Mouse (Mus musculus) liver, embryonic 15.5 days (tissue): ENCODE data around the gene Arl15. TPM values are rescaled to one million over a fixed set of nuclear protein-coding genes. Genes with fewer than 3 reads are reported as not detected.
A peak's percentile ranks its signal among the peaks of the same experiment; 100 is the strongest.

Experiments
- ATAC-seq: fragments of 200-750 bp; cut with Nextera tagmentation; 2 replicates; pipeline ENCODE4 v1.8.0; 2017; ENCODE audit warnings: moderate number of reproducible peaks, mild to moderate bottlenecking, moderate library complexity; ENCODE audit not compliant: insufficient read depth
- H3K27ac ChIP-seq: fragments of 300-500 bp; sonication (generic); replicated peaks from 2 replicates; pipeline ENCODE4 v1.5.1; 2015; ENCODE audit warnings: mild to moderate bottlenecking, inconsistent platforms
- H3K27me3 ChIP-seq: fragments of 300-500 bp; sonication (generic); 2 replicates; pipeline ENCODE4 v1.6.1; 2015; ENCODE audit warnings: mild to moderate bottlenecking, inconsistent platforms
- H3K36me3 ChIP-seq: fragments of 300-500 bp; sonication (generic); replicated peaks from 2 replicates; pipeline ENCODE4 v1.6.1; 2015; ENCODE audit warnings: moderate library complexity, mild to moderate bottlenecking, inconsistent platforms
- H3K4me1 ChIP-seq: fragments of 300-500 bp; sonication (generic); replicated peaks from 2 replicates; pipeline ENCODE4 v1.6.1; 2015; ENCODE audit warnings: inconsistent platforms
- H3K4me2 ChIP-seq: fragments of 300-500 bp; sonication (generic); 2 replicates; pipeline ENCODE4 v1.6.1; 2015; ENCODE audit warnings: moderate library complexity, mild to moderate bottlenecking, inconsistent platforms
- H3K4me3 ChIP-seq: fragments of 300-500 bp; sonication (generic); replicated peaks from 2 replicates; pipeline ENCODE4 v1.5.1; 2015; ENCODE audit warnings: mild to moderate bottlenecking, inconsistent platforms
- H3K9ac ChIP-seq: fragments of 300-500 bp; sonication (generic); 2 replicates; pipeline ENCODE4 v1.6.1; 2015; ENCODE audit warnings: moderate library complexity, mild to moderate bottlenecking, inconsistent platforms
- H3K9me3 ChIP-seq: fragments of 300-500 bp; sonication (generic); replicated peaks from 2 replicates; pipeline ENCODE4 v1.6.1; 2016; ENCODE audit warnings: inconsistent platforms
- WGBS: fragments of 180-500 bp; shearing (Covaris S2); methylation state at CpG from one replicate; pipeline ENCODE4 v1.1.7; 2015; ENCODE audit warnings: mixed read lengths; ENCODE audit not compliant: insufficient replicate concordance; 5-methylcytosine and 5-hydroxymethylcytosine counted together
- polyA plus RNA-seq: library from polyadenylated mRNA; unstranded; fragments of >200 nt; fragmentation: Nextera tagmentation; extraction: Ambion mirVana; gene quantifications from 2 replicates; pipeline ENCODE4 v1.2.1, GENCODE M21; 2015

Gene Arl15
- polyA plus RNA-seq, 1 experiment from 2014 or later: 2.4 TPM

DNA sequence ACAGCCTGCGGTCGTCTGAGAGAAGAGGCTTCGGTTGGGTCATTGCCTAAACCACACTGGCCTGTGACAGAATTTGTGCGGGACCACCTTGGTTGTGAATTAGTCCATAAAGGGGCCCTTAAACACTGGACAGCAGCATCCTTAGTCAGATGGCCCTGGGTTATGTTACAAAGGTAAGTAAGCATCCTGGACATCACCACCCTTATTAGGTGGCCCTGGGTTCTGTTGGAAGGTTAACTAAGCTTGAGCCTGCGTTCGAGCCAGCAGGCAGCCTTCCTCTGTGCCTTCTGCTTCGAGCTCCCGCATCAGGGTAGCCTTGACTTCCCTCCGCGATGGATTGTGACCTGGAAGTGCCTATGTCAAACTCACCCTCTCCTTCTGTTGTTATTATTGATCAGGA, 68.6 kb downstream of the Arl15 start:
- no peak overlapping the region for H3K9ac ChIP-seq

DNA sequence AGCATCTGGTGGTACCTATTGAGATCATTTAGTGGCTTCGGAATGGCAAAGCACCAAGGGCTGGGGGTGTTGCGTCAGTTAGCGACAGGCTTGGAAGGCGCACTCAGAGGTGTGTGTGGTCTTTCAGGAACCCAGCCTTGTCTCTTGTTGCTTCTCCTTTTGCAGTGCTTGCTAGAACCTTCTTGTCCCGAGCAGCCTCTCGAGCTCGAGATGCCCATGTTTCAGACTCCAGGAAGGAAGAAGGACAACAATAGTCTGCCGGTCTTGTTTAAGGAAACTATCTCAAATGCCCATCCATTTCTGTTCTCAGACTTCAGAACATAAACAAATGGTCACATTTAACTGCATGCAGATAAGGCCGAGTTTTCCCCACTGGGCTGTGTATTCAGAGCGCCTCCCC, 69.4 kb downstream of the Arl15 start:
- Histone ChIP-seq H3K27me3 (no peaks in the 10 kb centered on the region), H3K9me3 (no peaks in the 10 kb centered on the region), H3K36me3 (no peaks in the 10 kb centered on the region), H3K9ac (no peak overlapping the region), H3K27ac (no peak overlapping the region), H3K4me1 (peaks cover 60% of the 10 kb centered on the region), H3K4me3 (no peak overlapping the region), H3K4me2 (no peak overlapping the region)
- 49% methylated on average over 10 of the region's 10 CpGs for WGBS
- no peak for ATAC-seq

More for the DNA sequence above, 68.6 kb downstream of the Arl15 start:
- ATAC-seq: no peak
- 80% methylated on average over 10 of the region's 10 CpGs for WGBS
- Histone ChIP-seq H3K36me3 (no peaks in the 10 kb centered on the region), H3K27me3 (no peaks in the 10 kb centered on the region), H3K27ac (no peak overlapping the region), H3K4me1 (peaks cover 67% of the 10 kb centered on the region), H3K4me2 (no peak overlapping the region), H3K9me3 (no peaks in the 10 kb centered on the region), H3K4me3 (no peak overlapping the region)

DNA sequence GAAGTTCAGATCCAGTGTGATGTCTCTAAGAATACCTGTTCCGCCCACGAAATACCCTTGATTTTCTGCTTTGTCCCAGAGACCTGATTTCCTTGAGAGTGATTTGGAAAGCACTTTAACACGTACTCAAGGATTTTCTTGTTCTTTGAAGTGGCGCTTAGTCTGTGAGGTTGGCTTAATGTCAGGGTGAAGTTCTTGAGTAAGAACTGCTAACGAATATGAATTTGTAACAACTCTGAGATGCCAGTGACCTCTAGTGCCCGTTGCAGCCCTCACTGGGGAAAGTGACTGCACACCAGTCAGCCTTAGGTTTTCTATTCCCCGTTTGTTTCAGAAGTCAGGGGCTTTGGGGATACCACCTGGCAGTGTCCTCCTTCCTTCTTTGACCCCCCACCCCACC, 70.0 kb downstream of the Arl15 start:
- Histone ChIP-seq H3K9ac (no peak overlapping the region), H3K36me3 (no peaks in the 10 kb centered on the region), H3K27me3 (no peaks in the 10 kb centered on the region), H3K4me1 (peaks cover 57% of the 10 kb centered on the region), H3K9me3 (no peaks in the 10 kb centered on the region), H3K4me3 (no peak overlapping the region), H3K4me2 (no peak overlapping the region), H3K27ac (no peak overlapping the region)
- no peak for ATAC-seq
- WGBS: 57% methylated on average over 7 of the region's 7 CpGs

DNA sequence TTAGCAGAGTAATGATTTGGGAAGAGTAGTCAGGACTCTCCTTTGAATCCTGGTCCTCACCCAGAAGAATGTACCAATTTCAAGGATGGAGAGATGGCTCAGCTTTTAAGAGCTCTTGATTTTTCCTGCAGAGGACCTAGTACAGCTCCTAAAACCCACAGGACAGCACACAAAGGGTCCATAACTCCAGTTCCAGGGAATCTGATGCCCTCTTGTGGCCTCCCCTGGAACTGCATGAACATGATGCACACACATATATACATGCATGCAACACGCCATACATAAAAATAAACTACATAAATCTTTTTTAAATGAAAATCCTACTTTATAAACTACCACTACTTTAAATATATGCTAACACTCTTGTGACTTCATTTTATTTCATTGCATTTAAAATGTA, 70.6 kb downstream of the Arl15 start:
- Histone ChIP-seq H3K27me3 (no peaks in the 10 kb centered on the region), H3K9ac (no peak overlapping the region), H3K9me3 (no peaks in the 10 kb centered on the region), H3K36me3 (no peaks in the 10 kb centered on the region), H3K4me2 (no peak overlapping the region), H3K27ac (no peak overlapping the region), H3K4me1 (peaks cover 57% of the 10 kb centered on the region), H3K4me3 (no peak overlapping the region)
- WGBS: 38% methylated on average over 1 of the region's 1 CpGs
- 0 out of 2 replicates have a peak, but pooled peaks have one; percentile 43 for ATAC-seq

DNA sequence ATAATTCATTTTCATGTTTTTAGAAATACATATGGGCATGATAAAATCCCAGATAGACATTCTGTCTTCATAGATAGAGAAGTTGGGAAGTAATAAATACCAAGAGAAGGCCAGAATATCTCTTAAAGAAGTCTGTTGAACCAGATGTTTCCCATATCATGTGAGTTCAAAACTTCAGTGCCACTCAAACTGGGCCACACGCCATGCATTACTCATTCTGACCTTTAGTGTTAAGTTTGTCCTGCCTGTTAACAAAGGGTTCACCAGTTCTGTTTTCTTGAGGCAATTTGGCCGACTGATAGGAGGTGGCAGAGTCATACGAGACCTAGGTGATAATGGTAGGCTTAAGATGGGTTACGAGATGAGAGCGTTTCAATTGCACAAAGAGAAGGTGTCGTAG, 71.1 kb downstream of the Arl15 start:
- peak overlapping the region; percentile 2; the same call in 1 of the 2 replicates for H3K4me2 ChIP-seq
- H3K9ac ChIP-seq: no peak overlapping the region
- WGBS: 46% methylated on average over 6 of the region's 6 CpGs
- ATAC-seq: no peak
- H3K27ac ChIP-seq: peak overlapping the region; percentile 42; the same call in 1 of the 2 replicates
- H3K36me3 ChIP-seq: no peaks in the 10 kb centered on the region
- H3K27me3 ChIP-seq: no peaks in the 10 kb centered on the region
- peaks cover 57% of the 10 kb centered on the region for H3K4me1 ChIP-seq
- H3K9me3 ChIP-seq: no peaks in the 10 kb centered on the region
- H3K4me3 ChIP-seq: no peak overlapping the region

DNA sequence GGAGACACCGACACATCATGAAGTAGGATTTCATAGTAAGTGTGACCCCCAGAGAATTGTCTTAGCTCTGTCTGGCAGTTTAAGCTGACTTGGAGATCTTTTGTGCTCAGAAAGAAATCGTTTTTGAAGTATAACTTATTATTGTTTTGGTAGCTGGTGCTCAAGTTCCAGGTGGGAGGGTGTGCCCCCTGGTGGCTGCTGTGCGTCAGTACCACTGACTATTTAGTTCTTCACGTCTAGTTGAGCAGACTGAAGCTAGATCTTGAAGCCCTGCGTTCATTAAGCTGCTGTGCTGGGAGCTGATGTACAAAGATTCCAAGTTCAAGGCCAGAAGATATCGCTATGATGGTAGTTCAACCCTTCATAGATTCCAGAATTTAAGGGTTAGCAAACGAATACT, 71.5 kb downstream of the Arl15 start:
- H3K4me3 ChIP-seq: no peak overlapping the region
- H3K4me1 ChIP-seq: peaks cover 57% of the 10 kb centered on the region
- H3K4me2 ChIP-seq: peak overlapping the region; percentile 2; the same call in 1 of the 2 replicates
- H3K9ac ChIP-seq: no peak overlapping the region
- H3K9me3 ChIP-seq: no peaks in the 10 kb centered on the region
- H3K36me3 ChIP-seq: no peaks in the 10 kb centered on the region
- 27% methylated on average over 7 of the region's 7 CpGs for WGBS
- no peaks in the 10 kb centered on the region for H3K27me3 ChIP-seq
- ATAC-seq: no peak
- H3K27ac ChIP-seq: peak overlapping the region; percentile 42; the same call in 1 of the 2 replicates

DNA sequence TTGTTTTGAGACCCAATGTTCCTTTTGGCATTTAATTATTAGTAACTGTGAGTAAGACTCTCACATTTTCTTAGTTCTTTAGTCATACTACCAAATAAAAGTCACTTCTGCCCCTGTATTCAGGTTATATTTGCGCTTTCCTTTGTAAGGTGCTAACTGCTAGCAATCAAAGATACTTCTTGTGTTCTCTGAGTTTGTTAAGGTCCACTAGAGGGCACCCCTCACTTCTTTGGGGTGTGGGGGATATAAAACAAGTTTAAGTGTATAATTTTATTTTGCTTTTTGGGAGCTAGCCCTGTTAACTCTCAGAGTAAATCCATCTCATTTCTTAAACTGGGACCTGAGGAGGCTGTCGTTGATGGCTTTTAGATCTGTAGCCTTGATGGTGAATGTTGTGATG, 73.4 kb downstream of the Arl15 start:
- Histone ChIP-seq H3K27ac (no peak overlapping the region), H3K36me3 (no peaks in the 10 kb centered on the region), H3K4me1 (peaks cover 44% of the 10 kb centered on the region), H3K9ac (no peak overlapping the region), H3K27me3 (no peaks in the 10 kb centered on the region), H3K9me3 (no peaks in the 10 kb centered on the region), H3K4me3 (no peak overlapping the region), H3K4me2 (no peak overlapping the region)
- 81% methylated on average over 2 of the region's 2 CpGs for WGBS
- no peak for ATAC-seq

DNA sequence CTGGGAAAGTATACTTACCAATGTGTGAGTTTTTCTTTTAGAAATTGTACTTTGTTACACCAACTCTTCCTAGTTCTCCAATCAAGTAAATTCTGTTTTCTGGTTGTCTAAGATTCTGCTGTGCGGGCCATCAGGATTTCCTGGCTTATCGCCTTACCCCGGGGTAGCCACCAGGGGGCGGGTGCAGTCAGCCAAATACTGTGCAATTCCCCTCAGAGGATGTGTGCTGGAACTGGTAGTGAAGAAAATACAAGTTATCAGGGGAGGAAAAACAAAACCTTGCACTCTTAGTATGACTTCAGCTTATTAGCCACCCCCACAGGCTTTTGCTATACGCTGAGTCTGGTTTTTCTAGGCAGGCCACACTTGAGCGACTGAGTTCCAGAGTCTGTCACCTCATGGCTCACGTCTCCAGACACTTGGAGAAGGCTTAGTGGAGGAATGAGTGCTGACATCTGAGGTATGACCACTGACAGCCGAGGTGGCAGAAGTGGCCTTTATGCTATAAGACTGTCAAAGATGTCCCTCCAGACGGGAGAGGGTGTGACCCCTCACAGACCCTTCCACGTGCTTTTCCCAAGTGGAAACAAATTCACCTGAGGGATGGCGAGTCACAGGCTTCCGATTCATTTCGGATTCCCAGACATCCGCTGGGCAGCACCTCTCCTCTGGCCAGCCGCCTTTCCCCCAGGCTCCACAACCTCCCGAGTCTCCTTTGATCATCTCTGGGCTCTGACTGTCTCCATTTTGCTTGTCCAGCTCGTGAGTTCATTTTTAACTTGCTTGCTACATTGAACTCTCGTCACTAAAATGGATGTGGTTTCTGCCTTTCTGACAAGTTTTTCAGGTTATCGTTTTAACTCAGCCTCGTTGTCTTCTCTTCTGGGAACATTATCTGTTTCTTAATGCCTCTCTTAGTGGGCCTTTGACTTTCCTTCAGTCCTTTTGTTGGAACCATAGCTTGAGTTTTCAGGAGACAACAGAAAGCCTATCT, 75.2 kb downstream of the Arl15 start:
- H3K4me1 ChIP-seq: peaks cover 29% of the 10 kb centered on the region
- H3K27ac ChIP-seq: no peak overlapping the region; the same call in 1 of the 2 replicates
- no peak overlapping the region for H3K9ac ChIP-seq
- no peaks in the 10 kb centered on the region for H3K36me3 ChIP-seq
- no peak overlapping the region for H3K4me3 ChIP-seq
- no peak for ATAC-seq
- no peaks in the 10 kb centered on the region for H3K9me3 ChIP-seq
- whole genome bisulfite sequencing: 45% methylated on average over 20 of the region's 20 CpGs
- no peaks in the 10 kb centered on the region for H3K27me3 ChIP-seq
- H3K4me2 ChIP-seq: peak overlapping the region; percentile 18

DNA sequence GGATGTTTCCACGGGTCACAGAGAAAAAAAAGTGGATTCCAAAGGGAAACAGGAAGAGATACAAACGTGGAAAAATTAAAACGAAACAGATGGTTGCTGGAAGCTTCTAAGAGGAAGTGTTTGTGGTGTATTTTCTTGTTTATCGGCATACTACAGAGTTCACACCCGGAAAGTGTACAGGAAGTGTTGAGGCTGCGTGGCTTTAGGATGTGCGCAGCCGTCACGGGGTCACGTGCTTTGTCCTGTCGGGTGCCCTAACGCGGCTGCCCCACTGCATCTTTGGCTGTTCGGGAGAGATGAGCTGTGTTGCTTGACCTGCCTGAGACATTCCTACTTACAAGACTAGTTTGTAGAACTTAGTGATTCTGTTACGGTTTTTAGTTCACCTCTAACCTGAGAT, 76.1 kb downstream of the Arl15 start:
- Histone ChIP-seq H3K9me3 (no peaks in the 10 kb centered on the region), H3K4me2 (peak overlapping the region; percentile 49), H3K4me1 (peaks cover 29% of the 10 kb centered on the region), H3K36me3 (no peaks in the 10 kb centered on the region), H3K27me3 (no peaks in the 10 kb centered on the region), H3K27ac (no peak overlapping the region), H3K9ac (no peak overlapping the region), H3K4me3 (no peak overlapping the region)
- peak; percentile 51; the same call in 1 of the 2 replicates for ATAC-seq
- 21% methylated on average over 15 of the region's 15 CpGs for WGBS

DNA sequence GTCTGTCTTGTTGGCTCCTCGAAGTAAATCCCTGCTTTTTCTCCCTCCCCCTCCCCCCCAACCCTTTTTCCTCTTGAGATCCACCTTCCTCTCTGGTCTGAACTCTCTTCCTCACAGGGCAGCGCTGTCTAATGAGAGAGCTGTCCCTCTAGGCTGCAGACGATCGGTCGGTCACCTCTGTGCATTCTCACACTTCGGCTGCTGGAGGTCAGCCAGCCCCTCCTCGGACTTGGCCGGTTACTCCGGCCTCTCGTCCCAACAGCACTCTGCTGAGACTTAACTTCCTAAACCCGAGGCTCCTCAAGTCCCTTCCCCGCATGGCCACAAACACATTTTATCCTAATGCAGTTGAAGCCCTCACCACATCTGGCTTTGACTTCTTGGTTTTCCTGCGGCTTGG, 77.5 kb downstream of the Arl15 start:
- no peak overlapping the region for H3K4me3 ChIP-seq
- no peaks in the 10 kb centered on the region for H3K36me3 ChIP-seq
- H3K9ac ChIP-seq: no peak overlapping the region
- H3K4me2 ChIP-seq: no peak overlapping the region
- H3K27ac ChIP-seq: no peak overlapping the region
- WGBS: 66% methylated on average over 13 of the region's 13 CpGs
- peaks cover 24% of the 10 kb centered on the region for H3K4me1 ChIP-seq
- H3K9me3 ChIP-seq: no peaks in the 10 kb centered on the region
- H3K27me3 ChIP-seq: no peaks in the 10 kb centered on the region
- no peak for ATAC-seq

DNA sequence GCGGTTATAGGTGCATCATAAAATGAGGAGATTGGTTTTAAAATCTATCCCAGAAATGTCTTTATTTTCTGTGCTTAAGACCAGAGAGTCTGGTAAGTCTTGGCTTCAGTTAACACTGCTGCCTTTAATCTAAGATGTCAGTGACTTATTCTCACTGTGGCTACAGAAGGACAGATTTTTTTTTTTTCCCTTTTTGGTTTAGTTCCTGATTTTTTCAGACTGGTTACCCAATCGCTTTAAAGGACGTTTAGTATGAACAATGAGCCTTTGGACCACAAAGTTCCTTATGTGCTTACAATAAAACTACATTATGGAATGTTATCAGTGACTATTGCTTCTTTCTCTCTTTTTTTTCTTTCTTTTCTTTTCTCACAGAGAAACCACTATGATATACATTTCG, 81.4 kb downstream of the Arl15 start:
- 40% methylated on average over 4 of the region's 4 CpGs for WGBS
- no peak overlapping the region for H3K9ac ChIP-seq
- no peak overlapping the region for H3K4me3 ChIP-seq
- no peak for ATAC-seq
- no peaks in the 10 kb centered on the region for H3K9me3 ChIP-seq
- 0 out of 2 replicates have a peak, but pooled peaks cover 5% of the 10 kb centered on the region for H3K27me3 ChIP-seq
- H3K4me2 ChIP-seq: no peak overlapping the region
- H3K36me3 ChIP-seq: no peaks in the 10 kb centered on the region
- H3K27ac ChIP-seq: no peak overlapping the region
- peaks cover 9% of the 10 kb centered on the region for H3K4me1 ChIP-seq
